Mouse (Mus musculus) leukemia stem cell, adult 10-12 weeks (primary cell): ENCODE data around the gene Scgb1b10. TPM values are rescaled to one million over a fixed set of nuclear protein-coding genes. Genes with fewer than 3 reads are reported as not detected.

ENCODE experiments used
- polyA plus RNA-seq: library from polyadenylated mRNA; stranded (reverse); fragments of >175 nt; gene quantifications from 2 replicates; pipeline ENCODE4 v1.2.3, GENCODE M21; 2012; ENCODE audit warnings: low replicate concordance

The Scgb1b10 gene
- not detected in 2 replicates for polyA plus RNA-seq

GRCm38 (mm10) chr7:32100553-32100952, at the start of gene Scgb1b10:
Scgb1b10 (plus strand) TSS chr7:32100853.

Other genes starting within 250 kb of the Scgb1b10 start
- not detected in 2 replicates for gene Scgb2b11, start 110.3 kb downstream of the Scgb1b10 start, polyA plus RNA-seq
- not detected in 2 replicates for gene Scgb1b11, start 122.0 kb downstream of the Scgb1b10 start, polyA plus RNA-seq
- not detected in 2 replicates for gene Scgb2b12, start 226.4 kb downstream of the Scgb1b10 start, polyA plus RNA-seq
- not detected in 2 replicates for gene Scgb1b12, start 233.3 kb downstream of the Scgb1b10 start, polyA plus RNA-seq